Mouse (Mus musculus) kidney, embryonic 15.5 days (tissue): ENCODE results near the gene Zfyve27. TPM values are rescaled to one million over a fixed set of nuclear protein-coding genes. Genes with fewer than 3 reads are reported as not detected.

ENCODE experiments used
- polyA plus RNA-seq: library from polyadenylated mRNA; unstranded; fragments of >200 nt; fragmentation: Nextera tagmentation; extraction: Ambion mirVana; gene quantifications from 2 replicates; pipeline ENCODE4 v1.2.1, GENCODE M21; 2015

Gene Zfyve27
- polyA plus RNA-seq, 1 experiment from 2014 or later, result 29.4 TPM

Other genes starting within 250 kb of the Zfyve27 start
- 85.1 TPM in 2 replicates for gene Exosc1, start 230.5 kb upstream of the Zfyve27 start, polyA plus RNA-seq
- 81.6 and 89.6 TPM in 2 replicates for gene Zdhhc16, start 230.5 kb upstream of the Zfyve27 start, polyA plus RNA-seq
- 40.6 and 45.6 TPM in 2 replicates for gene Mms19, start 182.8 kb upstream of the Zfyve27 start, polyA plus RNA-seq
- gene Ubtd1, start 182.2 kb upstream of the Zfyve27 start, polyA plus RNA-seq, result 29.0 and 32.3 TPM in 2 replicates
- 0.35 TPM in 1 of 2 replicates, not detected in the other for gene Ankrd2, start 128.0 kb upstream of the Zfyve27 start, polyA plus RNA-seq
- 19.7 and 21.1 TPM in 2 replicates for gene Hoga1, start 118.3 kb upstream of the Zfyve27 start, polyA plus RNA-seq
- 0.54 and 0.62 TPM in 2 replicates for gene 4933411K16Rik, start 111.7 kb upstream of the Zfyve27 start, polyA plus RNA-seq
- 29.6 TPM in 2 replicates for gene Morn4, start 77.6 kb upstream of the Zfyve27 start, polyA plus RNA-seq
- gene Pi4k2a, start 73.5 kb upstream of the Zfyve27 start, polyA plus RNA-seq, result 27.4 and 27.7 TPM in 2 replicates
- 21.5 and 22.6 TPM in 2 replicates for gene Avpi1, start 34.9 kb upstream of the Zfyve27 start, polyA plus RNA-seq
- 9.7 and 9.8 TPM in 2 replicates for gene Marveld1, start 16.6 kb upstream of the Zfyve27 start, polyA plus RNA-seq
- gene Sfrp5, start 38.3 kb downstream of the Zfyve27 start, polyA plus RNA-seq, result 1.2 and 2.1 TPM in 2 replicates
- gene Golga7b, start 83.6 kb downstream of the Zfyve27 start, polyA plus RNA-seq, result 0.13 and 0.34 TPM in 2 replicates